Mouse (Mus musculus): Measurements from ENCODE around the gene Gm14180.

- TF ChIP-seq CTCF (IDR thresholded peaks at IDR 0.05; ENCODE audit: extremely low read depth, insufficient read length, insufficient replicate concordance, low read depth, low read length) (no peak), POLR2A (IDR thresholded peaks at IDR 0.05; ENCODE audit: low read depth, low read length) (no peak)
Measured at GRCm38 (mm10) chr11:99734190-99734589, at the start of gene Gm14180.
